Mouse (Mus musculus) inflammation-experienced regulatory T-cells (primary cell): ENCODE measurements around the gene Hist1h4h. TPM values are rescaled to one million over a fixed set of nuclear protein-coding genes. Genes with fewer than 3 reads are reported as not detected.

Experiments used
- polyA plus RNA-seq, 2 experiments: library from polyadenylated mRNA; unstranded; fragments of 100-300 nt; shearing (Covaris generic); gene quantifications; one replicate each; pipeline ENCODE4 v1.2.1; 2017

Hist1h4h gene
- 10 to 100 TPM in 1 of 2 experiments, 1 to 10 TPM in 1; 7.1 to 14.6 TPM for polyA plus RNA-seq

GRCm38 (mm10) chr13:23530901-23531875, at the start of gene Hist1h4h:
Hist1h4h (plus strand) TSS chr13:23531050.

GRCm38 (mm10) chr13:23488400-23489322, 42.2 kb upstream of the Hist1h4h start, which contains the start of gene Btn2a2:
Btn2a2 (minus strand) TSS chr13:23488857.

GRCm38 (mm10) chr13:23533560-23534367, 2.9 kb downstream of the Hist1h4h start, which contains the start of gene Hist1h2af:
Hist1h2af (plus strand) TSS chr13:23533906.

GRCm38 (mm10) chr13:23535137-23536075, 4.6 kb downstream of the Hist1h4h start, which contains the start of gene Hist1h3g:
Hist1h3g (plus strand) TSS chr13:23535422.

GRCm38 (mm10) chr13:23542999-23543607, 12.3 kb downstream of the Hist1h4h start, which contains the start of gene Hist1h2bh:
Hist1h2bh (minus strand) TSS chr13:23543392.

GRCm38 (mm10) chr13:23543965-23544786, 13.3 kb downstream of the Hist1h4h start, which contains the start of gene Hist1h3f:
Hist1h3f (plus strand) TSS chr13:23544052.

GRCm38 (mm10) chr13:23551146-23551834, 20.4 kb downstream of the Hist1h4h start, which contains the start of gene Hist1h4f:
Hist1h4f (minus strand) TSS chr13:23551648.

GRCm38 (mm10) chr13:23552962-23553361, 22.1 kb downstream of the Hist1h4h start, which contains the start of gene Hist1h1d:
Hist1h1d (plus strand) TSS chr13:23553262.

GRCm38 (mm10) chr13:23561883-23562659, 31.2 kb downstream of the Hist1h4h start, which contains the start of gene Hist1h3e:
Hist1h3e (minus strand) TSS chr13:23562369.

GRCm38 (mm10) chr13:23571022-23571503, 40.2 kb downstream of the Hist1h4h start, which contains the start of the genes Hist1h2ae and Hist1h2bg:
Hist1h2ae (minus strand) TSS chr13:23571220.
Hist1h2bg (plus strand) TSS chr13:23571396.

GRCm38 (mm10) chr13:23573898-23574524, 43.2 kb downstream of the Hist1h4h start, which contains the start of the genes Hist1h2bf and Hist1h2ad:
Hist1h2bf (minus strand) TSS chr13:23574196.
Hist1h2ad (plus strand) TSS chr13:23574381.

GRCm38 (mm10) chr13:23575271-23575851, 44.5 kb downstream of the Hist1h4h start, which contains the start of gene Hist1h3d:
Hist1h3d (plus strand) TSS chr13:23575763.

